In genomic region chr13:96593621-96594020, GRCm38 (mm10) we compare ENCODE assay signal across 8 mouse cellular contexts. TPM values are rescaled to one million over a fixed set of nuclear protein-coding genes. Genes with fewer than 3 reads are reported as not detected.
DNase-seq lines count a peak whose midpoint lies in the region; ATAC-seq and TF ChIP-seq lines count a peak whose summit lies in the region.

No protein-coding gene starts in this region.

- no peak for DNase-seq in cerebellum, adult 8-10 months
- no peak for DNase-seq in layer of hippocampus, adult 2 months (ENCODE audit: low spot score in 2 of 2)
- DNase-seq in layer of hippocampus, postnatal 10 days (ENCODE audit: low spot score in 2 of 2) = no peak
- peak; percentile 77 for DNase-seq in brain, adult 2 months (ENCODE audit: low read depth, low spot score)
- peak; percentile 36 for DNase-seq in lung, postnatal 25 days (ENCODE audit: low spot score)
- no peak for DNase-seq in thymus, postnatal 14 days
- DNase-seq in left cerebral cortex, postnatal 25 days (ENCODE audit: low spot score in 2 of 2) = no peak

- H3K4me3 ChIP-seq in layer of hippocampus, adult 2 months = no peak overlapping the region

- 0 out of 2 replicates have a peak overlapping the region, but pooled peaks have one; percentile 24 for H3K27ac ChIP-seq in layer of hippocampus, adult 2 months

- ATAC-seq in cerebellum, adult (ENCODE audit: insufficient number of reproducible peaks, low FRiP score, low TSS enrichment) = peak; percentile 47; the same call in 1 of the 2 replicates

- intact Hi-C loops in left cerebral cortex, postnatal 25 days (cut with DNase I) = loop anchor here (1.0 to 5.0 kb wide), 2 partner anchors 162 to 561 kb away; no protein-coding TSS in a partner anchor

- TF ChIP-seq CTCF in layer of hippocampus, adult 2 months (conservative IDR thresholded peaks at IDR 0.05) = peak; percentile 91

RNA-seq across cellular contexts. Expression of gene Col4a3bp, which starts 51.2 kb away (rescaled TPM):
- total RNA-seq in layer of hippocampus, adult 2 months (2021) = 10 to 100 TPM; 63.7 to 64.4 TPM
- total RNA-seq in layer of hippocampus, postnatal 10 days (2021) = 10 to 100 TPM; 59.4 to 60.0 TPM
- 10 to 100 TPM; 62.3 to 63.7 TPM for total RNA-seq in left cerebral cortex, postnatal 25 days (2021)

RNA-seq across cellular contexts. Expression of gene Polk, which starts 51.2 kb away (rescaled TPM):
- total RNA-seq in layer of hippocampus, adult 2 months (2021) = 10 to 100 TPM in 1 of 2 experiments, 1 to 10 TPM in 1; 10.0 to 11.9 TPM
- total RNA-seq in layer of hippocampus, postnatal 10 days (2021) = 10 to 100 TPM in 1 of 2 experiments, 1 to 10 TPM in 1; 9.8 to 10.2 TPM
- 10 to 100 TPM in 1 of 2 experiments, 1 to 10 TPM in 1; 9.0 to 12.9 TPM for total RNA-seq in left cerebral cortex, postnatal 25 days (2021)

Comparison
In these comparisons a context has a peak if more than half of its experiments do, and no peak if none do; other contexts are left out.
1. DNase-seq: peak in brain, adult 2 months (single experiment) and lung, postnatal 25 days (single experiment); none in cerebellum, adult 8-10 months (single experiment), layer of hippocampus, adult 2 months (0 of 2), layer of hippocampus, postnatal 10 days (0 of 2), thymus, postnatal 14 days (single experiment) and left cerebral cortex, postnatal 25 days (0 of 2).